Mouse (Mus musculus) CD4-positive, CD25-positive, alpha-beta regulatory T cell, adult 2 months (primary cell): ENCODE measurements around the gene Gpr12.
"Not testable (repeated sequence)": the region's sequence is repeated elsewhere in the genome, so short reads cannot be mapped to it uniquely, and the experiment has no call there.

ENCODE experiments used
- DNase-seq: peaks from one replicate; pipeline ENCODE4 v3.0.0-alpha.2; 2012; ENCODE audit warnings: low read depth, low spot score

Gene Gpr12

GRCm38 (mm10) chr5:146584478-146585306, at the start of gene Gpr12:
Gpr12 (minus strand) TSS chr5:146585239.
- DNase-seq = no peak

GRCm38 (mm10) chr5:146631602-146632001, 46.6 kb upstream of the Gpr12 start:
- no peak for DNase-seq

- DNase-seq = no peak
These were observed 45.9 kb upstream of the Gpr12 start for GRCm38 (mm10) chr5:146630961-146631360.

GRCm38 (mm10) chr5:146629636-146630035, 44.6 kb upstream of the Gpr12 start:
- DNase-seq = no peak

- DNase-seq = no peak
These were observed 43.8 kb upstream of the Gpr12 start for GRCm38 (mm10) chr5:146628804-146629203.

- DNase-seq = no peak
These were observed 42.9 kb upstream of the Gpr12 start for GRCm38 (mm10) chr5:146627901-146628300.

GRCm38 (mm10) chr5:146625635-146626311, 40.7 kb upstream of the Gpr12 start:
- DNase-seq = no peak

GRCm38 (mm10) chr5:146611830-146612229, 26.8 kb upstream of the Gpr12 start:
- no peak for DNase-seq

- DNase-seq = no peak
These were observed 26.0 kb upstream of the Gpr12 start for GRCm38 (mm10) chr5:146611009-146611408.

- DNase-seq = no peak
These were observed 24.6 kb upstream of the Gpr12 start for GRCm38 (mm10) chr5:146609646-146610045.

GRCm38 (mm10) chr5:146607816-146608215, 22.8 kb upstream of the Gpr12 start:
- no peak for DNase-seq

GRCm38 (mm10) chr5:146606895-146607294, 21.9 kb upstream of the Gpr12 start:
- DNase-seq = no peak

- DNase-seq = no peak
These were observed 21.2 kb upstream of the Gpr12 start for GRCm38 (mm10) chr5:146606221-146606620.

GRCm38 (mm10) chr5:146599970-146600369, 14.9 kb upstream of the Gpr12 start:
- no peak for DNase-seq

- not testable (repeated sequence) for DNase-seq
These were observed 14.2 kb upstream of the Gpr12 start for GRCm38 (mm10) chr5:146599216-146599615.

- no peak for DNase-seq
These were observed 13.4 kb upstream of the Gpr12 start for GRCm38 (mm10) chr5:146598215-146599119.

GRCm38 (mm10) chr5:146597503-146597874, 12.4 kb upstream of the Gpr12 start:
- no peak for DNase-seq

- DNase-seq = no peak
These were observed 11.8 kb upstream of the Gpr12 start for GRCm38 (mm10) chr5:146596612-146597502.

- no peak for DNase-seq
These were observed 7.5 kb upstream of the Gpr12 start for GRCm38 (mm10) chr5:146592580-146592979.

- no peak for DNase-seq
These were observed 6.6 kb upstream of the Gpr12 start for GRCm38 (mm10) chr5:146591636-146592035.

- peak; percentile 12 for DNase-seq
These were observed 5.9 kb upstream of the Gpr12 start for GRCm38 (mm10) chr5:146590987-146591386.
